Mouse (Mus musculus) telencephalon, adult 2 months (tissue): Measurements from ENCODE around the gene Med9.

ENCODE experiments used
- DNase-seq: peaks from one replicate; pipeline ENCODE4 v3.0.0-alpha.2; 2011; ENCODE audit warnings: low read depth, low spot score

Med9 gene

DNA sequence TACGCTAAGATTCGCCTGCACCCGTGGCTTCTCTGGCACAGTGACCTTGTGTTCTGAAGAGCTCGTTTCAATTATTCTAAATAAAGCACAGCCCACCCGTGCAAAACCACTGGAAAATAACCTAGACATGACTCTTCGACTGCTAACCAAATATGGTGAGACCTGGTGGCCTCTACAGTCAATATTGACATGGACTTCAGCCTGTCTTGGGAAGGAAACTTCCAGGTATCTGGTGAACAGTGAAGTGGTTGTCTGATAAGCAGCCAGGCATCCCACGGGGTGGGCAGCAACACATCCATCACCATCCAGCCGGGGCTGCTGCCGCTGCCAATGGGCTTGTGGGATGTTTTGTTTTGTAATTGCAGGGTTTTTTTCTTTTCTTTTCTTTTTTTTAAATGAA, 46.3 kb downstream of the Med9 start:
- DNase-seq = no peak

DNA sequence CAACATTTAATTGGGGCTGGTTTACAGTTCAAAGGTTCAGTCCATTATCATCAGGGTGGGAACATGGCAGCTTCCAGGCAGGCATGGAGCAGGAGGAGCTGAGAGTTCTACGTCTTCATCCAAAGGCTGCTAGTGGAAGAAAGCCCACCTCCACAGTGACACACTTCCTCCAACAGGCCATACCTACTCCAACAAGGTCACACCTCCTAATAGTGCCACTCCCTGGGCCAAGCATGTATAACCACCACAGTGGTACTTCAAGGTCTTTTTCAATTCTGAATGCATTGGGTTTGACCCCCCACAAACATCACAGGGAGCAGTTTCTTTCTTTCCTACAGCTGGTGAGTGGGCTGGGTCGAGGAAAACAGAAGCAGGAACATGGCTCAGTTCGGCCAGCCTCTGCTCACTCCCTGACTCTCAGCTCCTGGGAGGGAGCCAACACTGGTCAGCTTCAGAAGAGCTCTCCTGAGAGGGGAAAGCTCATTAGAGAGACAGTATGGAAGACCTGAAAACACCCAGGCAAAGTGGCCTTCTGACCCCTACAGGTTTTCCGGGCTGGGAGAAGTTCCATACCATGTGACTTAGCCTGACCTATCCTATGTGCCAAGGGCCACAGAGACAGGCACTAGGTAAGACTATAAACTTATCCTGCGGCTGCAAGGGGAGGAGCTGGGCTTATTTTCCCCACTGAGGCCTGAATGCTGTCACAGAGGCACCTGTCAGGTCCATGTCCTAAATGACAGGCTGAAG, 53.4 kb downstream of the Med9 start:
- DNase-seq = no peak

GRCm38 (mm10) chr11:60003811-60004210, 55.8 kb downstream of the Med9 start:
- peak; percentile 29 for DNase-seq

DNA sequence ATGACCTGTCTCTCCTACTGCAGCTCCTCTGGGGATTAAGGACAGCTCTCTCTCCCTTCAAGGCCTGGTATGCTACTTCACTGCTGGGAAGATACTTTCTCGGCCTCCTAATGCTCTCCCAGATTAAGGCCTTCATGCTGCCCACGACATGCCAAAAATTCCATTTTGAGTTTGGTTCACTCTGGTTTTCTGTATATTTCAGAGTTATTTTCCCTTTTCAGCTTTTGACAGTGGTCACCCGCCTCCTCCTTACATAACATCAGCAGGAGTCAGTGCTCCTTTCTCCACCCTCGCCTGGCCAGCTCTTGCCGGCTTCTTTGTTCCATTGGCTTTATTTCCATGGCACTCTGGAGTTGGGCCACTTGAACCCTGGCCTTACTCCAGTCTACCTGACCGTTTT, 56.7 kb downstream of the Med9 start:
- DNase-seq = peak; percentile 52

DNA sequence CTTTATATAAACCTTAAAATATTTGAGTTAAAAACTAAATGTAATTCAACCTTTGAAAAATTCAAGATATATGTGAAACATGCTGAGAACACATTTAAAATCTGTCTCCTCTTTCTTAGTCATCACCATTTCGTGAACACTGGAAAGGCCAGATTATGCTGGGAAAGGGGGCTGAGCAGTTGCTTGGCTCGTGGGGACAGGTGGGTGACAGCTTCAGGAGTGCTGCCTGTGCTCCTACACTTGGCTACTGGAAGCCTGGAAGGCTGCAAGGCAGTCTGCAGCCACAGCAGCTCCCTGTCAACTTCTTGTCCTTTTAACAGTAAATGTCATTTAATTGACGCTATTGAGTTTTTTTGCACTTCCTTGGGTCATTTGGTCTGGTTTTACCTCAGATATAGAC, 57.9 kb downstream of the Med9 start:
- DNase-seq = no peak

DNA sequence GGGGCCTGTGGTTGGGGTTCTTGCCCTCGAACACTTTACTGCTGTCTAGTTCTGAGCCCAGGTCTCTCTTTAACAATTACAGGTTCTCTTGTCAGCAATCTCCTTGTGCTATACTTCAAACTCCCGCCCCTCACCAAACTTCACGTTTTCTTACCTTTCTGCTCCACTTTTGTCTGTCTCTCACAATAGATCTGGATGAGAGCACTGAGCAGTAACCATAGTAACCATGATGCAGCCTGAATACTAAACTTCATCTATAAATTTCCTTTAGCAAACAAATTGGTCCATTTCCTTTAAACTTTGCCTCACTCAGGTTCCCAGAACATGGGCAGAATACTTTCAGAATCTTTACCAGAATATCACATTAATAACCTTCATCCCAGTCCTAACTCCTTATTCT, 61.4 kb downstream of the Med9 start:
- DNase-seq = no peak

- DNase-seq = no peak
These were observed 63.5 kb downstream of the Med9 start for GRCm38 (mm10) chr11:60011516-60011915.
